Mouse (Mus musculus) kidney, embryonic 16.5 days (tissue): ENCODE measurements at regions not wholly inside any gene's neighbourhood (a gene's known extent, or its start where the extent isn't known, plus 50 kb on each side); places are given as distances from the start of the nearest gene placed in this dataset.

Experiments used
- ATAC-seq: fragments of 200-750 bp; cut with Nextera tagmentation; 2 replicates; pipeline ENCODE4 v1.8.0; 2017; ENCODE audit warnings: moderate TSS enrichment; ENCODE audit not compliant: low FRiP score, low TSS enrichment
- H3K27ac ChIP-seq: fragments of 300-500 bp; sonication (generic); 2 replicates; pipeline ENCODE4 v1.5.1; 2014; ENCODE audit warnings: low read length
- H3K27me3 ChIP-seq: fragments of 300-500 bp; sonication (generic); 2 replicates; pipeline ENCODE4 v1.6.1; 2014; ENCODE audit warnings: low read length, control low read depth, mixed read lengths; ENCODE audit not compliant: insufficient read depth
- H3K36me3 ChIP-seq: fragments of 300-500 bp; sonication (generic); 2 replicates; pipeline ENCODE4 v1.6.1; 2014; ENCODE audit warnings: low read length, control low read depth, mixed read lengths; ENCODE audit not compliant: insufficient read depth
- H3K4me1 ChIP-seq: fragments of 300-500 bp; sonication (generic); 2 replicates; pipeline ENCODE4 v1.6.1; 2014; ENCODE audit warnings: low read length, control low read depth, mixed read lengths; ENCODE audit not compliant: insufficient read depth
- H3K4me2 ChIP-seq: fragments of 300-500 bp; sonication (generic); replicated peaks from 2 replicates; pipeline ENCODE4 v1.6.1; 2014; ENCODE audit warnings: low read depth, low read length
- H3K4me3 ChIP-seq: fragments of 300-500 bp; sonication (generic); 2 replicates; pipeline ENCODE4 v1.5.1; 2014; ENCODE audit warnings: mild to moderate bottlenecking, low read length
- H3K9ac ChIP-seq: fragments of 300-500 bp; sonication (generic); replicated peaks from 2 replicates; pipeline ENCODE4 v1.6.1; 2014; ENCODE audit warnings: low read length
- H3K9me3 ChIP-seq: fragments of 300-500 bp; sonication (generic); 2 replicates; pipeline ENCODE4 v1.6.1; 2016; ENCODE audit warnings: low read length, control low read depth
- WGBS: fragments of 180-500 bp; shearing (Covaris S2); extraction: QIAGEN DNeasy Blood & Tissue Kit; methylation state at CpG from one replicate; pipeline ENCODE4 v1.1.7; 2014; 5-methylcytosine and 5-hydroxymethylcytosine counted together

GRCm38 (mm10) chr10:71485063-71485762 is 137.7 kb downstream of the Ipmk start:
- H3K9ac ChIP-seq = no peak overlapping the region
- H3K9me3 ChIP-seq = no peaks in the 10 kb centered on the region
- H3K27ac ChIP-seq = no peak overlapping the region
- no peak for ATAC-seq
- H3K36me3 ChIP-seq = no peaks in the 10 kb centered on the region
- 82% methylated on average over 17 of the region's 17 CpGs for WGBS
- no peaks in the 10 kb centered on the region for H3K4me1 ChIP-seq
- no peak overlapping the region for H3K4me2 ChIP-seq
- no peaks in the 10 kb centered on the region for H3K27me3 ChIP-seq
- H3K4me3 ChIP-seq = no peak overlapping the region

GRCm38 (mm10) chr10:71489791-71490190 is 142.2 kb downstream of the Ipmk start:
- WGBS = 78% methylated on average over 7 of the region's 7 CpGs
- no peak for ATAC-seq

GRCm38 (mm10) chr10:71502096-71502495 is 154.5 kb downstream of the Ipmk start:
- H3K4me2 ChIP-seq = no peak overlapping the region
- H3K9ac ChIP-seq = no peak overlapping the region
- H3K9me3 ChIP-seq = no peaks in the 10 kb centered on the region; the same call in 1 of the 2 replicates
- 30% methylated on average over 4 of the region's 5 CpGs for WGBS
- no peak for ATAC-seq
- no peak overlapping the region for H3K4me3 ChIP-seq
- H3K27ac ChIP-seq = no peak overlapping the region
- H3K4me1 ChIP-seq = no peaks in the 10 kb centered on the region
- H3K36me3 ChIP-seq = no peaks in the 10 kb centered on the region
- no peaks in the 10 kb centered on the region for H3K27me3 ChIP-seq

More at GRCm38 (mm10) chr10:71489791-71490190, 142.2 kb downstream of the Ipmk start:
- no peaks in the 10 kb centered on the region for H3K27me3 ChIP-seq
- no peak overlapping the region for H3K4me3 ChIP-seq
- no peak overlapping the region for H3K27ac ChIP-seq
- H3K9me3 ChIP-seq = no peaks in the 10 kb centered on the region
- no peak overlapping the region for H3K4me2 ChIP-seq
- H3K4me1 ChIP-seq = no peaks in the 10 kb centered on the region
- no peaks in the 10 kb centered on the region for H3K36me3 ChIP-seq
- no peak overlapping the region for H3K9ac ChIP-seq

GRCm38 (mm10) chr10:71504219-71504618 is 156.7 kb downstream of the Ipmk start:
- H3K36me3 ChIP-seq = no peaks in the 10 kb centered on the region
- H3K27ac ChIP-seq = no peak overlapping the region
- no peaks in the 10 kb centered on the region for H3K4me1 ChIP-seq
- no peak overlapping the region for H3K4me3 ChIP-seq
- H3K9me3 ChIP-seq = no peaks in the 10 kb centered on the region; the same call in 1 of the 2 replicates
- H3K27me3 ChIP-seq = no peaks in the 10 kb centered on the region
- no peak overlapping the region for H3K4me2 ChIP-seq
- no peak for ATAC-seq
- no peak overlapping the region for H3K9ac ChIP-seq
- WGBS = 88% methylated on average over 1 of the region's 1 CpGs

GRCm38 (mm10) chr10:71525290-71525689 is 177.7 kb downstream of the Ipmk start:
- WGBS = 51% methylated on average over 2 of the region's 2 CpGs
- Histone ChIP-seq H3K9me3 (no peaks in the 10 kb centered on the region), H3K27ac (no peak overlapping the region), H3K36me3 (no peaks in the 10 kb centered on the region), H3K4me2 (no peak overlapping the region), H3K27me3 (no peaks in the 10 kb centered on the region), H3K4me3 (no peak overlapping the region), H3K9ac (no peak overlapping the region), H3K4me1 (no peaks in the 10 kb centered on the region)
- ATAC-seq = no peak

- Histone ChIP-seq H3K9me3 (peaks cover 4% of the 10 kb centered on the region; the same call in 1 of the 2 replicates), H3K4me3 (no peak overlapping the region), H3K9ac (no peak overlapping the region), H3K36me3 (no peaks in the 10 kb centered on the region), H3K4me2 (no peak overlapping the region), H3K27ac (no peak overlapping the region), H3K27me3 (no peaks in the 10 kb centered on the region), H3K4me1 (no peaks in the 10 kb centered on the region)
- 92% methylated on average over 2 of the region's 2 CpGs for WGBS
- no peak for ATAC-seq
Observed at GRCm38 (mm10) chr10:71533759-71534158, 186.2 kb downstream of the Ipmk start.

- 85% methylated on average over 7 of the region's 7 CpGs for WGBS
- Histone ChIP-seq H3K4me1 (no peaks in the 10 kb centered on the region), H3K9ac (no peak overlapping the region), H3K4me2 (no peak overlapping the region), H3K36me3 (no peaks in the 10 kb centered on the region), H3K27ac (no peak overlapping the region), H3K27me3 (no peaks in the 10 kb centered on the region), H3K4me3 (no peak overlapping the region), H3K9me3 (no peaks in the 10 kb centered on the region)
- ATAC-seq = no peak
Observed at GRCm38 (mm10) chr10:71545489-71545888, 197.9 kb downstream of the Ipmk start.

GRCm38 (mm10) chr10:71546507-71546906 is 198.9 kb downstream of the Ipmk start:
- WGBS = 81% methylated on average over 7 of the region's 7 CpGs
- Histone ChIP-seq H3K4me2 (no peak overlapping the region), H3K27me3 (no peaks in the 10 kb centered on the region), H3K9ac (no peak overlapping the region), H3K9me3 (no peaks in the 10 kb centered on the region), H3K4me1 (no peaks in the 10 kb centered on the region), H3K4me3 (no peak overlapping the region), H3K27ac (no peak overlapping the region), H3K36me3 (no peaks in the 10 kb centered on the region)
- no peak for ATAC-seq

- H3K9ac ChIP-seq = no peak overlapping the region
- H3K36me3 ChIP-seq = no peaks in the 10 kb centered on the region
- H3K27me3 ChIP-seq = no peaks in the 10 kb centered on the region
- no peak overlapping the region for H3K27ac ChIP-seq
- no peaks in the 10 kb centered on the region for H3K4me1 ChIP-seq
- H3K9me3 ChIP-seq = no peaks in the 10 kb centered on the region
- no peak overlapping the region for H3K4me2 ChIP-seq
- 94% methylated on average over 10 of the region's 10 CpGs for WGBS
- ATAC-seq = no peak
- no peak overlapping the region for H3K4me3 ChIP-seq
Observed at GRCm38 (mm10) chr10:71583716-71584115, 236.2 kb downstream of the Ipmk start.

- H3K9ac ChIP-seq = no peak overlapping the region
- H3K4me1 ChIP-seq = no peaks in the 10 kb centered on the region
- H3K36me3 ChIP-seq = no peaks in the 10 kb centered on the region
- H3K27ac ChIP-seq = no peak overlapping the region
- no peak overlapping the region for H3K4me3 ChIP-seq
- WGBS = 91% methylated on average over 6 of the region's 6 CpGs
- ATAC-seq = no peak
- no peaks in the 10 kb centered on the region for H3K27me3 ChIP-seq
- H3K4me2 ChIP-seq = no peak overlapping the region
- H3K9me3 ChIP-seq = no peaks in the 10 kb centered on the region
Observed at GRCm38 (mm10) chr10:71598515-71598914, 251.0 kb downstream of the Ipmk start.
